Mouse (Mus musculus): Measurements from ENCODE around the gene Atxn2.
"Not testable (repeated sequence)": the region's sequence is repeated elsewhere in the genome, so short reads cannot be mapped to it uniquely, and the experiment has no call there.

The Atxn2 gene

GRCm38 (mm10) chr5:121712232-121712933, 1.2 kb downstream of the Atxn2 start:
- peak; percentile 18 to 23 for DNase-seq

- DNase-seq = peak; percentile 16 to 21
Measured at GRCm38 (mm10) chr5:121712934-121713538, 1.9 kb downstream of the Atxn2 start.

GRCm38 (mm10) chr5:121714331-121714730, 3.2 kb downstream of the Atxn2 start:
- no peak for DNase-seq

GRCm38 (mm10) chr5:121714928-121715327, 3.8 kb downstream of the Atxn2 start:
- no peak for DNase-seq

- DNase-seq = no peak
Measured at GRCm38 (mm10) chr5:121718462-121718861, 7.3 kb downstream of the Atxn2 start.

- peak; percentile 12 to 23 for DNase-seq
Measured at GRCm38 (mm10) chr5:121720888-121721585, 9.9 kb downstream of the Atxn2 start.

- no peak for DNase-seq
Measured at GRCm38 (mm10) chr5:121721841-121722240, 10.7 kb downstream of the Atxn2 start.

- no peak for DNase-seq
Measured at GRCm38 (mm10) chr5:121724678-121725077, 13.5 kb downstream of the Atxn2 start.

- DNase-seq = no peak
Measured at GRCm38 (mm10) chr5:121730057-121730456, 18.9 kb downstream of the Atxn2 start.

GRCm38 (mm10) chr5:121736641-121737040, 25.5 kb downstream of the Atxn2 start:
- no peak for DNase-seq

GRCm38 (mm10) chr5:121738162-121738561, 27.0 kb downstream of the Atxn2 start:
- not testable (repeated sequence) for DNase-seq

GRCm38 (mm10) chr5:121738576-121739191, 27.5 kb downstream of the Atxn2 start:
- DNase-seq = no peak

GRCm38 (mm10) chr5:121740516-121740915, 29.4 kb downstream of the Atxn2 start:
- DNase-seq = no peak

- DNase-seq = no peak
Measured at GRCm38 (mm10) chr5:121742915-121743314, 31.8 kb downstream of the Atxn2 start.

- DNase-seq = not testable (repeated sequence)
Measured at GRCm38 (mm10) chr5:121747884-121748594, 36.9 kb downstream of the Atxn2 start.

- no peak for DNase-seq
Measured at GRCm38 (mm10) chr5:121749633-121750032, 38.5 kb downstream of the Atxn2 start.

- no peak for DNase-seq
Measured at GRCm38 (mm10) chr5:121757900-121758299, 46.8 kb downstream of the Atxn2 start.

GRCm38 (mm10) chr5:121758341-121758740, 47.2 kb downstream of the Atxn2 start:
- DNase-seq = no peak

GRCm38 (mm10) chr5:121759921-121760320, 48.8 kb downstream of the Atxn2 start:
- no peak for DNase-seq

GRCm38 (mm10) chr5:121761459-121761858, 50.3 kb downstream of the Atxn2 start:
- DNase-seq = no peak

- DNase-seq = no peak
Measured at GRCm38 (mm10) chr5:121762949-121763348, 51.8 kb downstream of the Atxn2 start.

GRCm38 (mm10) chr5:121765020-121765419, 53.9 kb downstream of the Atxn2 start:
- DNase-seq = no peak

All from B cell, adult 2 months (primary cell).